Mouse (Mus musculus) embryonic facial prominence, embryonic 12.5 days (tissue): ENCODE results near the gene Gm3238. TPM values are rescaled to one million over a fixed set of nuclear protein-coding genes. Genes with fewer than 3 reads are reported as not detected.
"Not testable (repeated sequence)": the region's sequence is repeated elsewhere in the genome, so short reads cannot be mapped to it uniquely, and the experiment has no call there.

Source experiments
- ATAC-seq: fragments of 200-750 bp; cut with Nextera tagmentation; 2 replicates; pipeline ENCODE4 v1.8.0; 2017; ENCODE audit not compliant: insufficient number of reproducible peaks, insufficient read depth, low FRiP score, low TSS enrichment
- H3K27ac ChIP-seq: fragments of 300-500 bp; sonication (generic); 2 replicates; pipeline ENCODE4 v1.5.1; 2016; ENCODE audit warnings: mild to moderate bottlenecking
- H3K27me3 ChIP-seq: fragments of 300-500 bp; sonication (generic); 2 replicates; pipeline ENCODE4 v1.6.1; 2016; ENCODE audit warnings: mild to moderate bottlenecking, moderate library complexity
- H3K36me3 ChIP-seq: fragments of 300-500 bp; sonication (generic); 2 replicates; pipeline ENCODE4 v1.6.1; 2016; ENCODE audit warnings: mild to moderate bottlenecking
- H3K4me1 ChIP-seq: fragments of 300-500 bp; sonication (generic); 2 replicates; pipeline ENCODE4 v1.6.1; 2016
- H3K4me2 ChIP-seq: fragments of 300-500 bp; sonication (generic); replicated peaks from 2 replicates; pipeline ENCODE4 v1.6.1; 2016; ENCODE audit warnings: mild to moderate bottlenecking, moderate library complexity
- H3K4me3 ChIP-seq: fragments of 300-500 bp; sonication (generic); 2 replicates; pipeline ENCODE4 v1.5.1; 2016; ENCODE audit warnings: mild to moderate bottlenecking
- H3K9ac ChIP-seq: fragments of 300-500 bp; sonication (generic); 2 replicates; pipeline ENCODE4 v1.6.1; 2016; ENCODE audit warnings: mild to moderate bottlenecking, moderate library complexity
- H3K9me3 ChIP-seq: fragments of 300-500 bp; sonication (generic); 2 replicates; pipeline ENCODE4 v1.6.1; 2016; ENCODE audit warnings: mild to moderate bottlenecking, moderate library complexity
- WGBS: fragments of 180-500 bp; shearing (Covaris S2); methylation state at CpG from one replicate; pipeline ENCODE4 v1.1.7; 2016; 5-methylcytosine and 5-hydroxymethylcytosine counted together
- polyA plus RNA-seq: library from polyadenylated mRNA; unstranded; fragments of >200 nt; fragmentation: Nextera tagmentation; extraction: Ambion mirVana; gene quantifications from 2 replicates; pipeline ENCODE4 v1.2.1, GENCODE M21; 2016

The Gm3238 gene
- not detected in 2 replicates for polyA plus RNA-seq

- H3K4me1 ChIP-seq, H3K9ac ChIP-seq, H3K27ac ChIP-seq, H3K4me3 ChIP-seq, H3K36me3 ChIP-seq, ATAC-seq, H3K27me3 ChIP-seq, H3K9me3 ChIP-seq, H3K4me2 ChIP-seq: not testable (repeated sequence)
- WGBS, result 67% methylated on average over 1 of the region's 1 CpGs
Observed at GRCm38 (mm10) chr10:77771225-77771624, at the start of gene Gm3238. Gene Gm3238 (minus strand): TSS chr10:77771325.

DNA sequence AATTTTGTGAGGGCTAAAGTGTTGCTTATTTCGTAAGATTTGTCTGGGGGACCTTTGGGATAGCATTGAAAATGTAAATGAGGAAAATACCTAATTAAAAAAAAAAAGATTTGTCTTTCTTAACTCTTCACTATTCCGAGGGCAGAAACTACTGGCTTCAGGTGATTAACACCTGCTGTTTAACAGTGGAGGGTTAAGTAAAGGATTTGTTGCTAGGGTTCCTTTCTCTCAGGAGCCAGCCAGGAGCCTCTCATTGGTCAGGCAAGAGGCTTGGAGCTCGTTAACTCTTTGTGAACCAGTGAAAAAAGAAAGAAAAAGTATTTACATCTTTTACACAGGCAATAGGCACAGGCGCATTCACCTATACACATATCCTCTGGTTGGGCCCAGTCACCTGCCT, 48.1 kb upstream of the Gm3238 start:
- H3K4me2 ChIP-seq, result no peak overlapping the region
- no peak overlapping the region for H3K27ac ChIP-seq
- no peaks in the 10 kb centered on the region for H3K27me3 ChIP-seq
- no peaks in the 10 kb centered on the region for H3K4me1 ChIP-seq
- no peak overlapping the region for H3K4me3 ChIP-seq
- no peak for ATAC-seq
- no peak overlapping the region for H3K9ac ChIP-seq
- no peaks in the 10 kb centered on the region for H3K36me3 ChIP-seq
- H3K9me3 ChIP-seq, result no peaks in the 10 kb centered on the region
- 29% methylated on average over 4 of the region's 4 CpGs for WGBS

DNA sequence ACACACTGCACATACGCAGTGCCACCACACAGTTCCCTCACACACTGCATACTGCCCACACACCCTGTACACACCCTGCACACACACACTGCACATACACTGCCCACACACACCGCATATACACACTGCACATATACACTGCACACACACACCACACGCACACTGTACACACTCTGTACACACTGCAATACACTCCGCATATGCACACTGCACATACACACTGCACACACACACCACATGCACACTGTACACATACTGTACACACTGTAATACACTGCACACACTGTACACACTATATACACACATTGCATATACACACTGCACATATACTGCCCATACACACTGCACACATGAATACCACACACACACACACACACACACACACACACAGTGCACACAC, 47.4 kb upstream of the Gm3238 start:
- Histone ChIP-seq H3K36me3 (no peaks in the 10 kb centered on the region), H3K27ac (no peak overlapping the region), H3K4me3 (no peak overlapping the region), H3K9ac (no peak overlapping the region), H3K4me1 (no peaks in the 10 kb centered on the region), H3K27me3 (no peaks in the 10 kb centered on the region), H3K4me2 (no peak overlapping the region), H3K9me3 (no peaks in the 10 kb centered on the region)
- ATAC-seq, result peak; percentile 56; the same call in 1 of the 2 replicates
- 95% methylated on average over 4 of the region's 4 CpGs for WGBS

GRCm38 (mm10) chr10:77815514-77815913, 44.4 kb upstream of the Gm3238 start:
- no peak overlapping the region for H3K4me3 ChIP-seq
- H3K36me3 ChIP-seq, result no peaks in the 10 kb centered on the region
- no peaks in the 10 kb centered on the region for H3K4me1 ChIP-seq
- no peak overlapping the region for H3K4me2 ChIP-seq
- no peaks in the 10 kb centered on the region for H3K27me3 ChIP-seq
- H3K27ac ChIP-seq, result no peak overlapping the region
- H3K9ac ChIP-seq, result no peak overlapping the region
- no peaks in the 10 kb centered on the region for H3K9me3 ChIP-seq
- no peak for ATAC-seq
- WGBS, result 39% methylated on average over 5 of the region's 5 CpGs

DNA sequence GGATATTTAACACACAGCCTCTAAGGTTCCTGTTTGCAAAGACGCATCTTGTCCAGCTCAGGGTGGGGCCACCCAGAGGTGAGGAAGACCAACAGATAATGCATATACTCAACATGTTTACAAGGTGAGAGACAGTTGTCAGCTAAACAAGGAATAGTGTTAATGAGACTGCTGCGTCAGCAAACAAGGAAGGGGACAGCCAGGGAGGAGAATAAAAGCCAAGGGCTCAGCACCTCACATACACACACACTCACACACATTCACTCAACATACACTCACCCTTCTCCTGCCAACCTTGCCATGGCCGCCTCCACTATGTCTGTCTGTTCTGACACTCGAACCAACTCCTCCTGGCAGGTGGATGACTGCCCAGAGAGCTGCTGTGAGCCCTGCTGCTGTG, 43.3 kb upstream of the Gm3238 start, which contains the start of gene Gm2696:
Gene Gm2696, plus strand, starts transcription at position 301 of the 400 bp plus-strand sequence.
- Histone ChIP-seq H3K4me1 (no peaks in the 10 kb centered on the region), H3K4me3 (no peak within 1 kb of the TSS), H3K9ac (no peak within 1 kb of the TSS), H3K27me3 (no peaks in the 10 kb centered on the region), H3K27ac (no peak within 1 kb of the TSS), H3K9me3 (no peaks in the 10 kb centered on the region), H3K4me2 (no peak within 1 kb of the TSS), H3K36me3 (no peaks in the 10 kb centered on the region)
- no peak for ATAC-seq
- 55% methylated on average over 4 of the region's 4 CpGs for WGBS

GRCm38 (mm10) chr10:77811743-77812142, 40.6 kb upstream of the Gm3238 start, which contains the start of gene Gm9507:
Gene Gm9507 (minus strand): TSS chr10:77811843.
- H3K4me1 ChIP-seq, result no peaks in the 10 kb centered on the region
- WGBS, result 77% methylated on average over 5 of the region's 5 CpGs
- no peaks in the 10 kb centered on the region; the same call in 1 of the 2 replicates for H3K9me3 ChIP-seq
- no peak within 1 kb of the TSS for H3K27ac ChIP-seq
- ATAC-seq, result no peak
- no peaks in the 10 kb centered on the region for H3K27me3 ChIP-seq
- H3K9ac ChIP-seq, result no peak within 1 kb of the TSS
- no peaks in the 10 kb centered on the region for H3K36me3 ChIP-seq
- no peak within 1 kb of the TSS for H3K4me2 ChIP-seq
- no peak within 1 kb of the TSS for H3K4me3 ChIP-seq

DNA sequence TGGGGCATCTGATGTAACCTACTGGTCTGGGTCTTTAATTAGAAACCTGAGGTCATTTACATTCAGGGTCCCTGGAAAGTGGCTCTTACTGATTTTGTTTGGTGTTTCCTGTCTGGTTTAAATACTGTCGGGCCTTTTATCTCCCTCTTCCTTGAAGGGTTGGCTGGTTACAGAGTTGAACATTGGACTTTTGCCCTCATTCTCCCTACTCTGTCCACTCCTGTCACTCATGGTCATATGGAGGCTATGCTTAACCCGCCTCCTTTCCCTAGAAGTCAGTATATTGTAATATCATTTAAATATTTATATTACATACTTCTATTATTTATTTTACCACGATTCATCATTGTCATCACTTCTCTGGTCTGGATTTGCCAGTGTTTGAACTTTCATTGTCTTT, 33.0 kb upstream of the Gm3238 start:
- H3K27ac ChIP-seq, result no peak overlapping the region
- WGBS, result 75% methylated on average over 3 of the region's 3 CpGs
- ATAC-seq, result no peak
- no peak overlapping the region for H3K4me2 ChIP-seq
- H3K4me3 ChIP-seq, result no peak overlapping the region
- no peaks in the 10 kb centered on the region; the same call in 1 of the 2 replicates for H3K9me3 ChIP-seq
- no peaks in the 10 kb centered on the region for H3K4me1 ChIP-seq
- H3K9ac ChIP-seq, result no peak overlapping the region
- H3K27me3 ChIP-seq, result no peaks in the 10 kb centered on the region
- no peaks in the 10 kb centered on the region for H3K36me3 ChIP-seq

DNA sequence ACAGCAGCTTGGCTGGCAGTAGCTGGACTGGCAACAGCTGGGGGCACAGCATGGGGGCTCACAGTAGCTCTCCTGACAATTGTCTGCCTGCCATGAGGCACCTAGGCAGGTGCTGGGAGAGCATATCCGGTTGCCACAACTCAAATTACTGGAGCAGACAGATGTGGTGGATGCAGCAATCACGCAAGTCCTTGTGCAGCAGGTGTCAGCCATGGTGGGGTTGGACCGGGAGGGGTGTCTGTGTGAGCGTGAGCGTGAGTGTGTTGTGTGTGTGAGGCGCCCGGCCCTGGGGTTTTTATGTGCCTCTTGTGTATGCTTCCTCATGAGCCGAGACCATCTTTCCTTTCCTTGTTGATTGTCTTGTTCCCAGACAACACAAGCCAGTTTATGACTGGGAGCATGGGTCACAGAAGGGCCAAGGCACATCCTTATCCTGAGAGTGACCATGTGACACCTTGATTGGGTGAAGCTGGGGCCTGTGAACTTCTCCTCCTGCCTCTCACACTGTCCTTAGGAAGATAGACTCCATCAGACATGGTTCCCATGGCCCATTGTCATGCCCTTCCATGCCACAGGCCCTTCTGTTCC, 27.9 kb upstream of the Gm3238 start, which contains the start of gene Gm19668:
Gene Gm19668, minus strand, starts transcription at position 213 of the 588 bp plus-strand sequence.
- Histone ChIP-seq H3K4me2 (no peak within 1 kb of the TSS), H3K27ac (no peak within 1 kb of the TSS), H3K9me3 (no peaks in the 10 kb centered on the region), H3K4me3 (no peak within 1 kb of the TSS), H3K9ac (no peak within 1 kb of the TSS), H3K27me3 (no peaks in the 10 kb centered on the region), H3K36me3 (no peaks in the 10 kb centered on the region), H3K4me1 (no peaks in the 10 kb centered on the region; the same call in 1 of the 2 replicates)
- 63% methylated on average over 8 of the region's 8 CpGs for WGBS
- ATAC-seq, result no peak

DNA sequence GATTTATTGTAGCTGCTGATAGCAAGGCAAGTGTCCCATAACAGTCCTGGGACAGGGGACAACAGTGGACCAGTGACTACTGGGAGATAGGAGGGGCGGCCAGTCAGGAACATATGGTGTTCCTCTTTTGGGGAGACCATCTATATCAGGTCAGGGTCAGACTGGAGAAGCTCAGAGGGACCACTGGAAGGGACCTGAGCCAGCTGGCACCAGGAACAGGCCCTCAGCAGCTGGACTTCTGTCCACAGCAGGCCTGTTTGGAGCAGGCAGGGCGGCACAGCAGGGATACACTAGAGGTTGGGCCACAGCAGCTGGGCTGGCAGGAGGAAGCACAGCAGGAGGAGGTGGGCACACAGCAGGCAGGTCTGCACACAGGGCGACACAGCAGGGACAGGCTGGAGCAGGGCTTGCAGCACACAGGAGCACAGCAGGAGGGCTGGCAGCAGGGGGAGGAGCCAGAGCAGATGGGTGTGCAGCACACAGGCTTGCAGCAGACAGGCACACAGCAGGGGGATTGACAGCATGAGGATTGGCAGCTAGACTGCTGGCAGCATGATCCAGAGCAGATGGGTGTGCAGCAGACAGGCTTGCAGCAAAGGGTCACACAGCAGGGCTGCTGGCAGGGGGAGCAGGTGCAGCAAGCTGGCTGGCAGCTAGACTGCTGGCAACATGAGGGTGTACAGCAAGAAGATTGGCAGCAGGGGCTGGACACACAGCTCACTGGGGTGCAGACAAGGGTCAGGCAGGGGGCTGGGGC, 27.2 kb upstream of the Gm3238 start:
- not testable (repeated sequence) for H3K27ac ChIP-seq, H3K9ac ChIP-seq, H3K4me3 ChIP-seq, H3K9me3 ChIP-seq, H3K4me1 ChIP-seq, H3K27me3 ChIP-seq, H3K4me2 ChIP-seq, H3K36me3 ChIP-seq, ATAC-seq
- 40% methylated on average over 3 of the region's 3 CpGs for WGBS

- H3K27ac ChIP-seq, result no peak overlapping the region
- H3K9me3 ChIP-seq, result no peaks in the 10 kb centered on the region
- no peak overlapping the region for H3K4me2 ChIP-seq
- no peak overlapping the region for H3K4me3 ChIP-seq
- 10% methylated on average over 3 of the region's 3 CpGs for WGBS
- ATAC-seq, result no peak
- H3K4me1 ChIP-seq, result no peaks in the 10 kb centered on the region; the same call in 1 of the 2 replicates
- H3K9ac ChIP-seq, result no peak overlapping the region
- H3K36me3 ChIP-seq, result no peaks in the 10 kb centered on the region
- no peaks in the 10 kb centered on the region for H3K27me3 ChIP-seq
Observed at GRCm38 (mm10) chr10:77797677-77798076, 26.6 kb upstream of the Gm3238 start.

DNA sequence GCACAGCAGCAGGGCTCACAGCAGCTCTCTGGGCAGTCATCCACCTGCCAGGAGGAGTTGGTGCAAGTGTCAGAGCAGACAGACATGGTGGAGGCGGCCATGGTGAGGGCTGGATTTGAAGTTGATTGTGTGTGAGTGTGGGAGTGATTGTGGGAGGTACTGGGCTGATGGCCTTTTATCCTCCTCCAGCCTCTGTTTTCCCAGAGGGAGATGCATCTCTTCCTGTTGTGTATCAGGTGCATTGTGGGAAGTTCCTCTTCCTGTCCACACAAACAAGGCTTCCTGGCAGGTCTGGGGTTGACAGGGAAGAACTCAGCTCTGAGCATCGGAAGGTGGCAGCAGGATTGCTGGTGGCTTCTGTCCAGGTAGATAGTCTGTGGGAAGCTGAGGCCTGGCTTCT, 23.9 kb upstream of the Gm3238 start, which contains the start of gene Gm9639:
Gene Gm9639, minus strand, starts transcription at position 101 of the 400 bp plus-strand sequence.
- no peaks in the 10 kb centered on the region for H3K9me3 ChIP-seq
- ATAC-seq, result no peak
- no peak within 1 kb of the TSS for H3K9ac ChIP-seq
- H3K27me3 ChIP-seq, result no peaks in the 10 kb centered on the region
- H3K4me2 ChIP-seq, result no peak within 1 kb of the TSS
- H3K27ac ChIP-seq, result no peak within 1 kb of the TSS
- no peak within 1 kb of the TSS for H3K4me3 ChIP-seq
- no peaks in the 10 kb centered on the region for H3K36me3 ChIP-seq
- WGBS, result 44% methylated on average over 2 of the region's 2 CpGs
- H3K4me1 ChIP-seq, result no peaks in the 10 kb centered on the region; the same call in 1 of the 2 replicates

- ATAC-seq, result no peak
- Histone ChIP-seq H3K9me3 (no peaks in the 10 kb centered on the region), H3K27ac (no peak overlapping the region), H3K27me3 (no peaks in the 10 kb centered on the region), H3K4me1 (no peaks in the 10 kb centered on the region), H3K9ac (no peak overlapping the region), H3K4me3 (no peak overlapping the region), H3K4me2 (no peak overlapping the region), H3K36me3 (no peaks in the 10 kb centered on the region)
- WGBS, result 83% methylated on average over 2 of the region's 2 CpGs
Observed at GRCm38 (mm10) chr10:77788621-77789020, 17.5 kb upstream of the Gm3238 start.
